Mouse (Mus musculus): Measurements from ENCODE around the gene Matn4.

Gene Matn4

GRCm38 (mm10) chr2:164435216-164436090, 30.5 kb upstream of the Matn4 start:
- DNase-seq: peak in 1 of 2 experiments; percentile 27

- no peak for DNase-seq
Measured at GRCm38 (mm10) chr2:164434681-164435080, 29.7 kb upstream of the Matn4 start.

- peak in 1 of 2 experiments; percentile 28 for DNase-seq
Measured at GRCm38 (mm10) chr2:164433278-164433895, 28.4 kb upstream of the Matn4 start.

DNA sequence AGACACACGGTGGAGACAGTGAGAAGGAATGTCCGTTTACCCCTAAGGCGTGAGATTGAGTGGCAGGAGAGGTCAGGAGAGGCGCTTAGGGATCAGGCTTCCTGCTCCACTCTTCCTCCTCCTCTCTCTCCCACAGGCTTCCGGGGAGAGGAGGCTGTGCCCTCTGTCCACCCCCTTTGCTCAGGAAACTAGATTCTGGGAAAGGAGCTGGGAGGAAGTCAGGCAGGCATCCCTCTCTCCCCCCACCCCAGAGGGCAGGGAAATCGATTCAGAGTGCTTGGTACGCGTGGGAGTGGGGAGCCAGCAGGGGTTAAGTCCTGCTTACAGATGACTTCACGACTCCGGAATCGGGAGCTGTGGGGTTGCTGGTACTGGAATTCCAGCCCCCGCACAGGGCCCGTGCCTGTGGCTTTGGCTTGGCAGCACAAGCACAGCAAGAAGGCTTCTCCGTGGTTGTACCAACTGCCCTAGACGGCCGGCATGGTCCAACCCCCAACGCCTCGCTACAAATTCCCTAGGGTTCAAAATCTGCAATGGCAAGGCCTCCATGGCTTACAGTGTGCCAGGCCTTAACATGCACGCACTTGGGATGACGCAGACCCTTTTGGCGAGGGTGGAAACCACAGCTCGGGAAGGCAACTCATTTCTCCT, 27.7 kb upstream of the Matn4 start:
- peak; percentile 65 to 83 for DNase-seq

GRCm38 (mm10) chr2:164431676-164432465, 26.9 kb upstream of the Matn4 start:
- DNase-seq: peak in 1 of 2 experiments; percentile 39

- DNase-seq: peak; percentile 63 to 77
Measured at GRCm38 (mm10) chr2:164430697-164431096, 25.7 kb upstream of the Matn4 start.

- DNase-seq: no peak
Measured at GRCm38 (mm10) chr2:164429881-164430615, 25.1 kb upstream of the Matn4 start.

- no peak for DNase-seq
Measured at GRCm38 (mm10) chr2:164428451-164428850, 23.5 kb upstream of the Matn4 start.

- DNase-seq: no peak
Measured at GRCm38 (mm10) chr2:164426952-164427351, 22.0 kb upstream of the Matn4 start.

DNA sequence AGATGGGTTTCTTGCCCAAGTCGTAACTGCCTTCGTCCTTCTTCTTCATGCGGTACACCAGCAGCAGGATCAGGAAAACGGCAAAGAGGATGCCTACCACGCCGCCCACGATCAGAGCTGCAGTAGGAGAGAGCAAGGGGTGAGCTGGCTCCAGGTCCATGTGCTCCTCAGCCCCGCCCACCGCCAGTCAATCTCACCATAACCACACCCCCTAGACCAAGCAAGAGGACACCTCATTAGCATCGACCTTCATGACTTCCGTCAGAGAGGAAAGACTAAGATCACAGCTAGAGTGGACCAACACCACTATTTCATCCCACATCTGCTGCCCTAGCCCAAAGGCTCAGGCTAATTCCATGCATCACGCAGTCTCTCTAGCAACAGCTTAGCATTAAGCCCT, 21.2 kb upstream of the Matn4 start:
- DNase-seq: peak in 1 of 2 experiments; percentile 60

DNA sequence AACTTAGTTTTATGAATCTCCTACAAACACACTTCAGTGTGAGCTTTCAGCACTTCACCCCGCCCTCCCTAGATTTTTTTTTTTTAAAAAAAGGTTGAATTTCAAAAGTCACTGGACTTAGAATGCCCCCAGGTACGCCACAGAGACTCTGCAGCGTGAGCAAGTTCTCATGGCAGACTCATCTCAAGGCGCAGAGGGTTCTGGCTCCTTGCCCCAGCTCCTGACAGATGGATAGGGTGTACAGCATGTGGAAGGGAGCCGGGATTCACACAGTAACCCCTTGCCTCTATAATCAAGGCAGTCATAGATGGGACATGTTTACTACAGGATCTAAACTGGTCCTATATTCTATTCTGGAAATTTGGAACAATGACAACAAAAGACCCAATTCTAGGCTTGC, 20.4 kb upstream of the Matn4 start:
- DNase-seq: no peak

DNA sequence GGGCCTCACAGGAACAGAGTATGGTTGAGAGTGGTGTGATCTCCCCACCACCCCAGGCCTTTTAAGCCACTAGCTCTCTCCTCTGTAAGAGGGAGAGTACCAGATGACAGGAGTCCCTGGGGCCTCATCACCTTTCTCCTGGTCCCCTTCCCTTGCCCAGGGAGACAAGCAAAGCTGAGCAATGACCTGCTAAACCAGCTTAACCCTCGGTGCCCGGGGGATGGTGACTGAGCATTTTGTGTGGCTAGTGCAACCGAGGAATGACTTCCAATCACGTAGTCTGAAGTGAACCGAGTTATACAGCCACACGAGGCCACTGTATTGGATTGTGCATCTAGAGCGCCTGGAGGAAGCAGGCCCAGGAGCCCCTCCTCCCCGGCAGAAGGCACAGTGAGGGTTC, 19.4 kb upstream of the Matn4 start:
- peak in 1 of 2 experiments; percentile 1 for DNase-seq

DNA sequence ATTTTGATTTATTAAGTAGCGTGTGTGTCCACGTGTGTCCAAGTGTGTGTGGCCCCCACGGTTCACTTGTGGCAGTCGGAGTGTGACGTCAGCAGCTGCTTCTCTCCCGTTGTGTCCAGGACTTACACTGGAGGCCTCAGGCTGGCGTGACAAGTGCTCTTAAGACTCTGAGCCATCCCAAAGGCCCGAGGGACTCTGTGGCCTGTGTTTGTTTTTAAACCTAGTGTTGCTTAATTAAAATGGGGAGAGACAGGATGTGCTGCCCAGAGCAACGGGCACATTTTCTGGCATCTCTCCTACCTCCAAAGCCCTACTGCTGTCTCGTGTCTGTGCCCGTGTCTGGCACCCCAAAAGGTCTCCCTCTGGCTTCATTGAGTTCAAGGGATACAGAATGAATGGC, 18.5 kb upstream of the Matn4 start:
- peak in 1 of 2 experiments; percentile 11 for DNase-seq

DNA sequence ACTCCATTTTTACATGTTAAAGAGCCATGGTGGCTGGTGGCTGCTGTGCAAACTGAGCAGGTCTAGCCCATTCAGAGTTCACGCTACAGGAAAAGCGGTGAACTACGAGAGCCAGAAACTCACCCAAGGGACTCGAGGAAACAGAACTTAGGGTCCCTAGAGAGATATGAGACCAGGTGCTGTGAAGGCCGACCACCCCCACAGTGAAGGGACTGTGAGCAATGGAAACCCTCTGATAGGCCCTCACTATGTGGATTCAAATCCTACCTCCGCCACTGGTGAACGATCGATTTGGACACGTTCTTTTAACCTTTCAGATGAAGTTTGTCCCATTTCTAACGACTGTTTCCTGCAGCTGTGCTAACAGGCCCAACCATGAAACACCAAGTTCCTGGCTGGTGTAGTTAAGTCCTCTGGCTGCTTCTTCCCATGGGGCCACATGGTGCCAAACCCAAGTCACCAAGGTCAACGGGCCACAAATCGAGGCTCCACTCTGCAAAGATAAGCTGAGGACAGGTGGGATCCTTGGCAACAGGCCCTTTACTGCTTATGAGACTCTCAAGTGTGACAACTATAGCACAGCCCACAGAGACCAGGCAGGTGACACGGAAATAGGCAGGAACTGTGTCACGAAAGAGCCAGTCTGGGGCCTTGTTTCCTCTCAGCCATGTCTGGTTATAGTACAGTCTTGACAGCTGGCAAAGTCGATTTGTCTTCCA, 17.9 kb upstream of the Matn4 start:
- DNase-seq: peak in 1 of 2 experiments; percentile 6

DNA sequence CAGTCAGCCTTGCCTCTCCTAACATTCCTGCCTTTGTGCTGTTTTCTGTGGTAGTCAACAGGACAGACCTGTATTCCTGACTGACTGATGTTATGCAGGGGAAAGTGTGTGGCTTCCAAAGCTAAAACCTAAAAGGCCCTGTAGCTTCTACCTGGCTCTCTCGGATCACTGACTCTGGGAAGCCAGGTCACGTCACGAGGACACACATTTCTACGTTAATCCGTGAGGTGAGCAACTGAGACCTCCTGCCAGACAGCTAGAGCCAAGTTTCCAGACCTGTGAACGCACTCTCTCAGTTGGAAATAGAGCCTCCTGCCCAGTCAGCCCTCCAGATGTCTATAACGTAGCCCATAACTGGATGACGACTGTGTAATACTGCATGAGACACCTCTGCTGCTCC, 17.0 kb upstream of the Matn4 start:
- peak in 1 of 2 experiments; percentile 2 for DNase-seq

- DNase-seq: no peak
Measured at GRCm38 (mm10) chr2:164421306-164421705, 16.3 kb upstream of the Matn4 start.

GRCm38 (mm10) chr2:164419489-164419888, 14.5 kb upstream of the Matn4 start:
- no peak for DNase-seq

GRCm38 (mm10) chr2:164418308-164418875, 13.4 kb upstream of the Matn4 start:
- DNase-seq: peak in 1 of 2 experiments; percentile 70

- DNase-seq: peak; percentile 58 to 60
Measured at GRCm38 (mm10) chr2:164417198-164417597, 12.2 kb upstream of the Matn4 start.

DNA sequence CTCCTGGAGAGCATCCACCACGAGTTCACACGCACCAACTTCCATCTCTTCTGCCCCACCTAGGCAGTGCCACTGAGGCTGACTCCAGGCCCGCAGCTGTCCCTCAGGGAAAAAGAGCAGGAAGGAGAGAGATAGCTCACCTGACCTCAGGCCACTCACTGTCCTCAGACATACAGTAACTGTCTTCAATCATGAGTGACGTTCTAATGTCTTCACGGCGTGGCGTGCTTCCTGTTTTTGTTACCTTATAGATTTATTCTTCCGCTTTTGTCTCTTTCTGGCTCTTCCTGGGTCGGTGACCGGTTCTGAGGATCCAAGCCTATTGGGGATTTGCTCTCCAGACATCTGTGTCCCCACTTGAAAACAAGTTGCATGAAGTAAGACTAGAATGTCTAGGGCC, 9.6 kb upstream of the Matn4 start:
- no peak for DNase-seq

- no peak for DNase-seq
Measured at GRCm38 (mm10) chr2:164414167-164414566, 9.2 kb upstream of the Matn4 start.

Data from kidney, postnatal 4 days (tissue).